Mouse (Mus musculus) left cerebral cortex, postnatal 25 days (tissue): ENCODE data around the gene Rngtt. TPM values are rescaled to one million over a fixed set of nuclear protein-coding genes. Genes with fewer than 3 reads are reported as not detected.
A peak's percentile ranks its signal among the peaks of the same experiment; 100 is the strongest.

ENCODE experiments used
- DNase-seq, 2 experiments: peaks; one replicate each; pipeline ENCODE4 v3.0.0; 2022; ENCODE audit warnings: low spot score in 2 of 2, mixed read lengths in 1 of 2
- intact Hi-C: fragments of 180-260 bp; cut with DNase I; formaldehyde crosslinking; loops from one replicate; pipeline ENCODE4 v1.15.1; 2025
- total RNA-seq, 2 experiments: library from RNA; stranded (reverse); gene quantifications; 2 replicates each; pipeline ENCODE4 v1.2.3; 2021

Gene Rngtt
- total RNA-seq, 2 experiments from 2014 or later, result 23.2 to 27.1 TPM

DNA sequence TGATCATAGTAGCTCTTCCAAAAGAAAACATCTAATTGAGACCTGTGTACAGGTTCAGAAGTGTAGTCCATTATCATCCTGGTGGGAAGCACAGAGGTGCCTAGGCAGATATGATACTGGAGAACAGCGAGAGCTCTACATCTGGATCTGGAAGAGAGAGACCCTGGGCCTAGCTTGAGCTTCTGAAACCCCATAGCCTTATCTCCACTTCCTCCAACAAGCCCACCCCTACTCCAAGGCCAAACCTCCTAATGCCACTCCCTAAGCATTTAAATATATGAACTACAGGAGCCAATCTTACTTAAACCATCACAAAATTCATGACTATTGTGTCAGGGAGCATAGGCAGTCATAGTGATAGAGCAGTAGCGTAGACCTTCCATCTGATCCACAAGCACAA, 184.3 kb downstream of the Rngtt start:
- intact Hi-C loops, result no loop called here

DNA sequence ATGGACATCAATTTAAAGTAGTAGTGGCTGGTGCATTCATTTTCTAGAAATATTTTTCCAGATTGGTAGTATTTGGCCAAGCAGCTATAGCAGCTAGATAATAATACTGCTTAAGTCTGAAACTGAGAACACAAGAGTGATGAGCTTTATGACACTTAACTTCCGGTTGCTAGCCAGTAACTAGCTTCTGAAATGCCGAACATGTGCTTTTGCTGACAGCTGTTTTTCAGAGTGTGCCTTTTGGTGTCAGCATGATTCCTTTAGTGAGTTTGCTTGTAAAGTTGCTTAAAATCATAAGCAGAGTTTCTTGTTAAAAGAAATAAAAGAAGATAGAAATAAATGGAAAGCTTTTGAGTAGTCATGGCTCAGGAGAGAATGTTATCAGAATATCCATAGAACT, 186.9 kb downstream of the Rngtt start:
- intact Hi-C loops, result no loop called here
- DNase-seq, result no peak

More for the DNA sequence above, 184.3 kb downstream of the Rngtt start:
- DNase-seq, result no peak

DNA sequence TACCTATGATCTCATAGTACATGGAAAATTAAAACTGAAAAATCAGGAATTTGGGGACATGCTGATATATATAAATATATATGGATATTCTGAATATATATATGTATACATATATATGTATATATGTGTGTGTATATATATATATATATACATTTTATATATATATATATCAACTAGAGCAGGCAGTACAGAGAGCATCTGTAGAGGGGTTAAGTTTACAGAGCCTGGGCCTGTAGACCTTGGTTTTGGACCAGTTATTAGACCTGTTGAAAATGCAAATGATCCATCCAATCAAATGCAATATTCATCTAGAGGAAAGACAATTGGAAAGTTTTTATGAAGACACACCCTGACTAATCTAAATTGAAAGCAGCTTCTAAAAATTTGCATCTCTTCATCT, 187.5 kb downstream of the Rngtt start:
- no peak for DNase-seq
- intact Hi-C loops, result no loop called here

DNA sequence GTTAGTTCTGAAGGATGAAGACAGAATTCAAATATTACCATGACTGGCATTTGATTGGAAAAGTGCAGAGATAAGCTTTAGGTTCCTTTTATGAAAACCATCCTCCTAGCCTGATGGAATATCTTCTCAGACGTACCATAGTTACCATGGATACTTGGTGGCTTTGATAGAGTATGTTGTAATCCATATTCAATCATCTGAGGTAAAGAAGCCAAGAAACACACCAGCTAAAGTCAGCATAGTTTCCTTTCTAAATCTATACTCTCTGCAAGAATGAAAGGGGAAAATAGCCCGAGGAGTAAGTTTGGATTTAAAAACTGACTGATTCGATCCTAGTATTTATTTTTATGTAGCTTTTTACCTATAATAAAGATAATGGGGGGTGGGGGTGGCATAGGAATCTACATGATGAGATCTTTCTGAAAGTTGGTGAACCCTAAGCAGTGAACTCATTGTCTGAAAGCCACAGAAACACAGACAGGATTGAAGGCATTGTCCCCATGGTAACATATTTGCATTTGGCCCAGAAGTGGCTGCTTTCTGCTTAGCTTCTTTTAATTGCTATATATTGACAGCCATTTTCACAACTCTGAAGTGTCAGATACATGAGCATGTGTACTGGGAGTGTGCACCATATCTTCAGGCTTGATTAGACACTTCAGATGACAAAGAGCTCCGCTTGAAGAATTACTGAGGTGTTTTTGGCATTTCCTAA, 188.2 kb downstream of the Rngtt start:
- DNase-seq, result no peak
- intact Hi-C loops, result no loop called here

DNA sequence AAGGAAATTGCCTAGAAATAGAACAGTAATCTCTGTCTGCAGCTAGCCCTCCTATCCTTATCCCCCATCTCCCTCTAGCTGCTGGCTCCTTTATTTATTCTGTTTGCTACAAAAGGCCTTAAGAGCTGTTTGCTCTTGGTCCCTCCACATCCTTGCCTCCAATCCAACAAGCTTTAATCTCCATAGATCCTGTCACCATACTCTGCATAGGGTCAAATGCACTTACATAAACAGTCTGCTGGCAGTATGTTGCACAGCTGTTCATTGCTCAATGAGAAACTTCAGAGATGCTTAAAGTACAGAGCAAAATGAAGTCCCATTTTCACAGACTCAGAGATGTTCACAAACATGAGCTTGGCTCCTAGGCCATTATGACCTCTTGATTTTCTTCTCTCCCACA, 196.5 kb downstream of the Rngtt start:
- intact Hi-C loops, result no loop called here
- DNase-seq, result no peak

DNA sequence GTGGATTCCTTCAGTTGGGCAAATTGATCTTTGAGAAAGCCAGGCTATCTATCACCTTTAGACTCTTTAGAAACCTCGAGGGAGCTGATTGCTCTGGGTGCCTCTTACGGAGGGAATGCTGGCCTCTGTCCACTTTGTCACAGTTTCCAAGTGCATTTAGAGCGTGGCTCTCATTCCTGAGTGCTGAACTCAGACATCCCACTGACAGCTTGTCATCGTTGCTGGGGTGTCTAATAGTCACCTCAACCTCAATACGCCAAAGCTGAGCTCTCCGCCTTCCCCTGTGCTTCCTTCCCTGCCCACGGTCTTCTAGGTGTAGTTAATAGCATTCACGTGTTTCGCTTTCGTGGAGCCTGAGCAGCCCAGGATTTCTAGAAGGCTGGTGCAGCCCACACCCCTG, 200.4 kb downstream of the Rngtt start:
- DNase-seq, result no peak
- intact Hi-C loops, result no loop called here

DNA sequence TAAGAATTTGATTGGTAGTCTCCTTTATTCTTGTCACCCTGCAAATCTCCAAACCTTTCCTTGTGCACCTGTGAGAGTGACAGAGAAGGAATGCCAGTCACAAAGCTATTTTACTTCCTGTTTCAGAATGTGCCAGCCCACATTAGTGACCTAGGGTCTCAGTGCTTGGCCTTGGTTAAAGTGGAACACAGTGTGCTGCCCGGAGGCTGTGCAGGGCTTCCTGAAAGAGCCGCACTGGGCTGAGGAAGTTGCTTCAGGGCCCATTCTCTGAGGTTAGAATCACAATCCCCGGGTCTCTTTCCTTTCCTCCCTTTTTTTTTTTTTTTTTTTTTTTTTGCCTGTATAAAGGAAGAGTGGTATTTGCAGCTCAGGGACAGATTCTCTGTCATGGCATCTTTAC, 203.3 kb downstream of the Rngtt start:
- no peak for DNase-seq
- intact Hi-C loops, result no loop called here

DNA sequence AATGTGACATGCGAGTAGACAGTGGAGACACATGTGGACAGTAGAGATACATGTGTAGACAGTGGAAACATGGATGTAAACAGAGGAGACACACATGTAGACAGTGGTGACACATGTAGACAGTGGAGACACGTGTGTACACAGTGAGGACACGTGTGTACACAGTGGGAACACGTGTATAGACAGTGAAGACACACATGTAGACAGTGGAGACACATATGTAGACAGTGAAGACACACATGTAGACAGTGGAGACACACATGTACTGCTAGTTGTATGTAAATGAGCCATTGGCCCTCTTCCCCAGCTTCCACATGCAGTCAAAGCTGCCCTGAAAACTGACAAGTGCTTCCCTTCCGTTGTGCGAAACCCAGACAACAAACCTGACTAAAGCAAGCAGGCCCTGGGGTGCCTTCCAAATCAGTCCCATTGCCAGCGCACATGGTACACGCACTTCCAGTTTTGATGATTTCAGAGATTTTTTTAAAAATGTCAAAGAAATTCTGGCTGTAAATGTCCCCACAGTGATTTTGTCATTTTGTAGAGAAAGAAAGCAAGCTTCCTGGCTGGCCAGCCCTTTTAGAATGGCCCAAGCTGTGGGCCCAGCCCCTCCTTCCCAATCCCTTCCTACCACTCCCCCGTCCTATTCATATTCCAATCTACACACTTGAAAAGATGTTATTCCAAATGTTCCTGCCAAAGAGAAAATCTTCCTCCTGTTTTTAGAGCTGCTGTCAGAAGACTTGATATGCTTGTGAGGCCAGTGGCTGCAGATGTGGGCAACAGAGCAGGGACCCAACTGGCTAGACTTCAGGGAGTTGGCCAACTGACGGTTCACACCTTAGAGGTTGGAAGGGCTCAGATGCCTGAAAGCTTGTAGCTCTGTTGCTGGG, 204.2 kb downstream of the Rngtt start:
- peak; percentile 26 to 64 for DNase-seq
- intact Hi-C loops, result no loop called here

DNA sequence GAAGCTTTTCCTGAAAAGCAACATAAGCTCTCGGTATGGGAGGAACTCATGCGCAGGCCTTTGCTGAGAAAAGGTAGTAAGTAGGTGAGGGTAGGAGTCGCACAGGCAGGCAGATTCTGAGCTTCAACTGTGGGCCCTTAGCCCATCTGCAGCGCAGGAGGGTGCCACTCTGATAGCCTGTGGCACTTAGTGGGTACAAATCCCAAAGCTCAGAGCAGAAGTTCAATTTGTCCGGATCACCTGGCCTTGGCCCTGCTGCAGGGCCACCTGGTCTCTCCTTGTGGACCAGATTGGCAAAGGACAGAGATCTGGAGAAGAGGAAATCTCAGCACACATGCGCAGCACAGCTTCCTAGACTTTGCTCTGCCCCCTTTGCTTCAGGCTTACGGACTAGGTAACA, 210.1 kb downstream of the Rngtt start:
- intact Hi-C loops, result loop anchor here (2.0 to 10.0 kb wide), 10 partner anchors 53 to 855 kb away; no protein-coding TSS in a partner anchor
- DNase-seq, result no peak

DNA sequence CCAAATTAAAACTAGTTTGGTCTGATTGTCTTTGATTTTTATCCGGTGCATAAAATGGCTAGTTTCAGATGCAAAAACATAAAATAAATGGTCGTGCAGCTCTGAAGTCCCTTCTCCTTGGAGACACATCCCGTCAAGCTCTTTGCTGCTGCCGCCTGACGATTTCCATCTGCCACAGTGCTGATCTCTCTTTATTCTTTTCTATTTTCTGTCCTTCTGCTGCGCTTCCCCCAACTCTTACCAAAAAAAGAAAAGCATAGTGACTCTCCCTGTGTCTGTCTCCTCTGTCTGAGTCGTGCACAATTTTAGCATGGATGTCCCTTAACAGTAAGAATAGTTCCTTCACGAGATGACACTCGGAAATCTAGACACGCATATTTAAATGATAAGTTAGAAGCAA, 210.8 kb downstream of the Rngtt start:
- DNase-seq, result peak; percentile 55 to 90
- intact Hi-C loops, result loop anchor here (2.0 to 10.0 kb wide), 10 partner anchors 54 to 854 kb away; no protein-coding TSS in a partner anchor

DNA sequence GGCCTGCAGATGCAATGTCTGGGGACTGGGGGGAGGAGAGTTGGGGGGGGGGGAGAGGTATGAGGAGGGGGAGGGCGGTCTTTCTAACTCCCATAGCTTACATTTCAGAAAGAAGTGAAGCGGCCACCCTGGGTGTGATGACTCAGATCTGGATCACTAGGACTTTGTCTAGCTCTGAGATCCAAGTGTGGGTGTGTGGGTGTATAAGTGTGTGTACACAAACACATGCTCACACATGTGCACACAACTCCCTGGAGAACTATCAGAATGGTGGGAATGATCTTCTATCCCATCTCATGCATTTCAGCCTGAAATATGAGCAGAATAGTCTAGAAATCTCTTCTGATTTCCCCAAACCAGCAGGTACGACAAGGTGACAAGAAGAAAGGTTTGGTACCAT, 213.7 kb downstream of the Rngtt start:
- DNase-seq, result peak in 1 of 2 experiments; percentile 56
- intact Hi-C loops, result loop anchor here (5.0 to 10.0 kb wide), 9 partner anchors 56 to 851 kb away; no protein-coding TSS in a partner anchor

DNA sequence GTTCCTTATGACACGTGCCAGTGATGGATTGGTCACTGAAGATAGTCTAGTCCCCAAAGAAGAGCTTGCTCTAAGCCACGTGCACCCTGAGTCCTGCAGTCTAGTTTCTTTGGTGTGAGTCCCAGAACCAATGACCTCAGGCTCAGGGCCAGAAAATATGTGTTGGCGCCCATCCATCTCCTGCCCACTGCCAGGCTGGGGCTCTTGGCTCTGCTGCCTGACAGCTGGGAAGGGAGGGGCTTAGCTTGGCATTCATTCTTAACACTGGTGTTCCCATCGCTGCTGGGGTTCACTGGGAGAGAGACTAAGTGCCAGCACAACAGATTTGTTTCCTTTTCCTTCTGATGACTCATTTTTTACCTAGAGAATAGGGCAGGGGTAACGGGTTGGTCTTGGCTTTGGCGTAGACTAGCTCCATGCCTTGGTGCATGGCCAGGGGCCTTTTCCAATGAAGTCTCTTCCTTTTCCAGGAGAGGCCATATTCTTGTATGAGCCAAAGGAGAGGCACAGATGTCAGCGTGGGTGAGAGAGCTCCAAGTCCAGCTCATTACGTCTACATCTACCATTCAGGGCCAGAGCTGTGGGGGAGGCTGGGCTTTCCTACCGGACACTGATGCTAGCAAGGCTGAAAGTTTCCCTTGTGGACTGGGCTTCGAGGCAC, 214.5 kb downstream of the Rngtt start:
- peak in 1 of 2 experiments; percentile 60 for DNase-seq
- intact Hi-C loops, result loop anchor here (5.0 to 10.0 kb wide), 10 partner anchors 57 to 850 kb away; no protein-coding TSS in a partner anchor

DNA sequence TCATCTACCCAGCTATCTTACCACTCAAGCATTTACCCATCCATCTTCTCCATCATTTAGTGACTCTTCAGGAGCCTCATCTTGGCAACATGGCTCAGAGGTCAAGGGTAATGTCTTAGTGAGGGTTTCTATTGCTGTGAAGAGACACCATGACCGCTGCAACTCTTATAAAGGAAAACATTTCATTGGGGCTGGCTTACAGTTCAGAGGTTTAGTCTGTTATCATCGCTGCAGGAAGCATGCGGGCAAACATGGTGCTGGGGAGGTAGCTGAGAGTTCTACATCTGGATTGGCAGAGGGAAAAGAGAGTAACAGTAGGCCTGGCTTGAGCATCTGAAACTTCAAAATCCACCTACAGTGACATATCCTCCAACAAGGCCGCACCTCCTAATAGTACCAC, 215.2 kb downstream of the Rngtt start:
- intact Hi-C loops, result loop anchor here (5.0 to 10.0 kb wide), 7 partner anchors 62 to 850 kb away; no protein-coding TSS in a partner anchor
- DNase-seq, result no peak

DNA sequence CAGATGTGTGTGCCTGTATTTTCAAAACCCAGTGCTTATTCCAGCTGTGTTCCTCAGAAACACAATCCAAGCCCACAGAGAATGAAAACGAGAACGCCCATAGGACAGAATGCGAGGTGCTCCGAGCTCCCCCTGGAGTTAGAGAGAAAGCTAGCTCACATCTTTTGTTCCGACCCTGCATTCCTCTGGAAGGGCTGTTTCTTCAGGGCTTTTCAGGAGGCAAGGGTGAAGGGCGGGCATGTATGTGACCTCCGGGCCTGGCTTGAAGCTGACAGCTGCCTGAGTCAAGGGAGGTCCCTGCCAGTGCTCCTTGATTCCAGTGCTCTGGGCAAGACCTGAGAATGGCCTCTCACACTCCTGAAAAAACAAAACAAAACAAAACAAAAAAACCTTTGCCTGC, 216.0 kb downstream of the Rngtt start:
- intact Hi-C loops, result loop anchor here (5.0 to 10.0 kb wide), 7 partner anchors 61 to 849 kb away; no protein-coding TSS in a partner anchor
- DNase-seq, result no peak

DNA sequence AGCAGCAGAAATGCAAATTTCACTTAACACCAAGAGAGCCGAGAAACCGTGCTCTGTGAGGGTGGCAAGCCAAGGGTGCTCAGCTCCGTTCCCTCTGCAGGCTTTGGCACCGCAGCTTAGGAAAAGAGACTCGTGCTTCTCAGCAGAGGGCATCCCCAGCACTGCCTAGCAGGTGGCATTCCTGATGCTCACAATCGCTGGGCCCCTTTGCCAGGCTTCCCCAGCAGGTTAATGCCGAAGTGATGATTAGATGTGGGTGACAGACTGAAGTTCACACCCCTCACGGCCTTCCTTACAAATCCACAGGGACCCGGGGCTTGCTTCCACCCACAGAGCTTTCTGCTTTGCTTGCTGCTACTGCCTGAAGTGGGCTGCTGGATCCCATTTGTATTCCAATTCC, 216.6 kb downstream of the Rngtt start:
- intact Hi-C loops, result loop anchor here (5.0 to 10.0 kb wide), 7 partner anchors 61 to 848 kb away; no protein-coding TSS in a partner anchor
- peak; percentile 54 to 81 for DNase-seq

DNA sequence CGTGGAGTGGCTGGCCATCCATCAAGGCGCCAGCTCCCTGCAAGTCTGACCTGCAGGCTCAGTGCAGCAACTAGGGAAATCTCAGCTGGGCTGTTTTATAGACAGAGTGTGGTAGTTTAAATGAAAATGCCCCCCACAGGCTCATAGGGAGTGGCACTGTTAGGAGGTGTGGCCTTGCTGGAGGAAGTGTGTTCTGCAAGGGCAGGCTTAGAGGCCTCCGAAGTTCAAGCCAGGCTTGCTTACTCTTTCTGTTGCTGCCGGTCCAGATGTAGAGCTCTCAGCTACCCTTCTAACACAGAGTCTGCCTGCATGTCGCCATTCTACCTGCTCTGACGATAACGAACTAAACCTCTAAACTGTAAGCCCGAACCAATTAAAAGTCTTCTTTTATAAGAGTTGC, 222.5 kb downstream of the Rngtt start:
- DNase-seq, result no peak
- intact Hi-C loops, result no loop called here

DNA sequence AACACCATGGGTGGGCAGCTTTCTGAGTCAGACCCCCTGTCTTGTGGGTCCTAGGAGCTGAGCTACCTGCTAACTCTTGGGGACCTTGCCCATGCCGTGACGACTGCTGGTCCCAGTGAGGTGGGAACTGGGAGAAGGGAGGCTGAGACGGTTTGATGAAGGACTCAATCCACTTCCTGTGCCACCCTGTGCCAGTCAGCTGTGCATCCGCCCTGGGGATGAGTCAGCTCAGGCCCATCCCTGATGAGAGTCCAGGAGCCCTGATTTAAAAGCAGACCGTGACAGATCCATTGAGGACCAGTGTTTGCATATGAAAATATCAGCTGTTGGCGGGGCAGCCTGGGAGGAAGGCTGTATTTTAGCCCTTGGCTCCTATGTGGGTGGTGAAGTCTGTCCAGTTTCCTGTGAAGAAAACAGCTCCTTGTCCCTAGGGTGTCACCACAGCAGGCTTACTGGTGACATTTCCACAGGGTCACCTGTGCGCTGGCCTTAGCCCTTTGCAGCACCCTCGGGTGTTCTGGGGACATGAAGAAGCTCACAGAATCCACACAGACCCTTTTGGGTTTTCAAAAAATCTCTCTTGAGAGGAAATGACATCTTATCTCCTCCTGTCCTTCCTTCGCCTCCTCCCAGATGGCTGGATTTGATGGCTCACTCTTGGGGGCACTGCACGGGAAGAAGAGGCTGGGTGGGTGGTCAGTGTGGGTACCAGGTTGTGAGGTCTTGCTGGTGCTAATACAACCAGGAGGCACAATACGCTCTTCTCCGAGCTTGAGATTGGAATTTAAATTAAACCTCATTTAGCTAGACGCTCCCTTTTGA, 234.9 kb downstream of the Rngtt start:
- intact Hi-C loops, result no loop called here
- DNase-seq, result no peak

DNA sequence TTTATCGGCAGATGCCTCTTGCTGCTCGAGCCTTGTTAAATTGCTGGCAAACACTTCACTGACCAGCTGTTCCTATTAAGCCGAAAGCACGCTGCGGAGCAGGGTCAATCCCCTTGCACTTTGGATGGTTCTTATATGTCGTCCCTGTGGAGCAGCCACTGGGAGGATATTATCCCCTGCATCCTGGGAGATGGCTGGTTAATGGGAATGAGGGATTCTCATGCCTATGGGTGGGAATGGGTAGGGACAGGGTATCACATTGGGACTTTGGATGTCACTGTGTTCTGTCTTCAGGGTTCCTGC, 235.4 kb downstream of the Rngtt start:
- DNase-seq, result no peak

DNA sequence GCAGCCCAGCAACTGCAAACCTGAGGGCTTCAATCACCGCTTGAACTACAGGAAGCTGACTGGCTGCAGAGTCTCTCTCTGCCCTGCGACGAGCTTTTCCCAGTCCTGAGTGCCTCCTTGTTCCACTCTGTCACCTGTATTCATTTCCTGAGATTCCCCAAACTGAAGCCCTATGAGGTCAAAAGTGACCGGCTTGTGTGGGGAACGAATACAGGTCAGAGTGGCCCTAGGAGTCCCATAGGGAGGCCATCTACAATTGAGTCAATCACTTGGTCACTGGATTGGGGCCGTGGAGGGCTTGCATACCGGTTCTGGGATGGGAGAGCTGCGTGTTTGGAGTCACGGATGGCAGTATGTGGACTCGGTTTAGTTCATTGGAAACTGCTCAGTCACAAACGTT, 236.2 kb downstream of the Rngtt start:
- intact Hi-C loops, result no loop called here
- DNase-seq, result no peak

More for the DNA sequence above, 235.4 kb downstream of the Rngtt start:
- intact Hi-C loops, result no loop called here
